Mouse (Mus musculus): ENCODE measurements around the gene Tmem161a. TPM values are rescaled to one million over a fixed set of nuclear protein-coding genes. Genes with fewer than 3 reads are reported as not detected.

Gene Tmem161a
- polyA plus RNA-seq, 1 experiment from 2014 or later, result 67.7 TPM

GRCm38 (mm10) chr8:70158069-70158853 is 13.9 kb upstream of the Tmem161a start:
- H3K4me3 ChIP-seq (replicated peaks; ENCODE audit: low read length), result peak overlapping the region; percentile 52
- WGBS, result 13% methylated on average over 38 of the region's 40 CpGs
- ATAC-seq, result peak; percentile 97
- H3K4me1 ChIP-seq (replicated peaks; ENCODE audit: control insufficient read depth, insufficient read depth, low read length), result peaks cover 3% of the 10 kb centered on the region; the same call in 1 of the 2 replicates
- no peaks in the 10 kb centered on the region for H3K36me3 ChIP-seq (ENCODE audit: control insufficient read depth, insufficient read depth)
- no peaks in the 10 kb centered on the region for H3K9me3 ChIP-seq (ENCODE audit: control insufficient read depth, low read length)
- H3K4me2 ChIP-seq (ENCODE audit: low read length), result peak overlapping the region; percentile 59
- peak overlapping the region; percentile 65 for H3K9ac ChIP-seq (replicated peaks; ENCODE audit: low read depth, low read length)
- no peaks in the 10 kb centered on the region for H3K27me3 ChIP-seq (replicated peaks; ENCODE audit: control insufficient read depth, insufficient read depth, low read length)
- H3K27ac ChIP-seq (ENCODE audit: low read length), result no peak overlapping the region

DNA sequence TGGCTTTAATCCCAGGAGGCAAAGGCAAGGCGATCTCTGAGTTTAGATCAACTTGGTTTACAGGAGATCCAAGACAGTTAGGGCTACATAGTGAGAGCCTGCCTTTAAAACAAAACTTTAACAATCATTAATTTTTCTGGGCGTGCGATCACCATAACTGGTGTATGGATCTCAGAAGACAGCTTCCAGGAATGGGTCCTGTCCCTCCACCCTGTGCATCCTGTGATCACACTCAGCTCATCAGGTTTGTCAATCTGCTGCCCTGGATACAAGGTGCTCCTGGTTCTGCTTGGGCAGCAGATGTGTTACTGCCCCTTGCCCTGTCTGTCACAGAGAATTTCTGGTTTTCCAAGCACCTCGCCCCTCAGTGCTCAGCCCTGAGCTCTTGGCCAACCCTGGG is 12.9 kb upstream of the Tmem161a start:
- peaks cover 3% of the 10 kb centered on the region; the same call in 1 of the 2 replicates for H3K4me1 ChIP-seq (replicated peaks; ENCODE audit: control insufficient read depth, insufficient read depth, low read length)
- 85% methylated on average over 4 of the region's 4 CpGs for WGBS
- no peaks in the 10 kb centered on the region for H3K9me3 ChIP-seq (ENCODE audit: control insufficient read depth, low read length)
- no peaks in the 10 kb centered on the region for H3K36me3 ChIP-seq (ENCODE audit: control insufficient read depth, insufficient read depth)
- no peak overlapping the region for H3K4me2 ChIP-seq (ENCODE audit: low read length)
- H3K9ac ChIP-seq (replicated peaks; ENCODE audit: low read depth, low read length), result no peak overlapping the region
- no peak overlapping the region for H3K4me3 ChIP-seq (replicated peaks; ENCODE audit: low read length)
- no peak for ATAC-seq
- H3K27ac ChIP-seq (ENCODE audit: low read length), result no peak overlapping the region
- H3K27me3 ChIP-seq (replicated peaks; ENCODE audit: control insufficient read depth, insufficient read depth, low read length), result no peaks in the 10 kb centered on the region

- Histone ChIP-seq H3K36me3 (ENCODE audit: control insufficient read depth, insufficient read depth) (no peaks in the 10 kb centered on the region), H3K27me3 (replicated peaks; ENCODE audit: control insufficient read depth, insufficient read depth, low read length) (no peaks in the 10 kb centered on the region), H3K4me3 (replicated peaks; ENCODE audit: low read length) (no peak overlapping the region), H3K4me1 (replicated peaks; ENCODE audit: control insufficient read depth, insufficient read depth, low read length) (peaks cover 3% of the 10 kb centered on the region; the same call in 1 of the 2 replicates), H3K9ac (replicated peaks; ENCODE audit: low read depth, low read length) (no peak overlapping the region), H3K9me3 (ENCODE audit: control insufficient read depth, low read length) (no peaks in the 10 kb centered on the region), H3K27ac (ENCODE audit: low read length) (no peak overlapping the region), H3K4me2 (ENCODE audit: low read length) (no peak overlapping the region)
- 69% methylated on average over 13 of the region's 13 CpGs for WGBS
- ATAC-seq, result no peak
Measured at GRCm38 (mm10) chr8:70160015-70160414, 12.1 kb upstream of the Tmem161a start.

GRCm38 (mm10) chr8:70163316-70163715 is 8.8 kb upstream of the Tmem161a start:
- peaks cover 9% of the 10 kb centered on the region for H3K4me1 ChIP-seq (replicated peaks; ENCODE audit: control insufficient read depth, insufficient read depth, low read length)
- H3K9me3 ChIP-seq (ENCODE audit: control insufficient read depth, low read length), result no peaks in the 10 kb centered on the region
- ATAC-seq, result no peak
- no peak overlapping the region for H3K4me3 ChIP-seq (replicated peaks; ENCODE audit: low read length)
- no peak overlapping the region for H3K9ac ChIP-seq (replicated peaks; ENCODE audit: low read depth, low read length)
- no peak overlapping the region for H3K4me2 ChIP-seq (ENCODE audit: low read length)
- no peak overlapping the region for H3K27ac ChIP-seq (ENCODE audit: low read length)
- no peaks in the 10 kb centered on the region for H3K36me3 ChIP-seq (ENCODE audit: control insufficient read depth, insufficient read depth)
- 79% methylated on average over 3 of the region's 3 CpGs for WGBS
- H3K27me3 ChIP-seq (replicated peaks; ENCODE audit: control insufficient read depth, insufficient read depth, low read length), result no peaks in the 10 kb centered on the region

GRCm38 (mm10) chr8:70166504-70167110 is 5.5 kb upstream of the Tmem161a start:
- 2% methylated on average over 21 of the region's 21 CpGs for WGBS
- peak overlapping the region; percentile 47 for H3K4me2 ChIP-seq (ENCODE audit: low read length)
- H3K4me1 ChIP-seq (replicated peaks; ENCODE audit: control insufficient read depth, insufficient read depth, low read length), result peaks cover 9% of the 10 kb centered on the region
- H3K36me3 ChIP-seq (ENCODE audit: control insufficient read depth, insufficient read depth), result no peaks in the 10 kb centered on the region
- no peak overlapping the region for H3K27ac ChIP-seq (ENCODE audit: low read length)
- no peaks in the 10 kb centered on the region for H3K27me3 ChIP-seq (replicated peaks; ENCODE audit: control insufficient read depth, insufficient read depth, low read length)
- no peaks in the 10 kb centered on the region for H3K9me3 ChIP-seq (ENCODE audit: control insufficient read depth, low read length)
- ATAC-seq, result peak; percentile 82
- peak overlapping the region; percentile 50 for H3K9ac ChIP-seq (replicated peaks; ENCODE audit: low read depth, low read length)
- peak overlapping the region; percentile 16 for H3K4me3 ChIP-seq (replicated peaks; ENCODE audit: low read length)

DNA sequence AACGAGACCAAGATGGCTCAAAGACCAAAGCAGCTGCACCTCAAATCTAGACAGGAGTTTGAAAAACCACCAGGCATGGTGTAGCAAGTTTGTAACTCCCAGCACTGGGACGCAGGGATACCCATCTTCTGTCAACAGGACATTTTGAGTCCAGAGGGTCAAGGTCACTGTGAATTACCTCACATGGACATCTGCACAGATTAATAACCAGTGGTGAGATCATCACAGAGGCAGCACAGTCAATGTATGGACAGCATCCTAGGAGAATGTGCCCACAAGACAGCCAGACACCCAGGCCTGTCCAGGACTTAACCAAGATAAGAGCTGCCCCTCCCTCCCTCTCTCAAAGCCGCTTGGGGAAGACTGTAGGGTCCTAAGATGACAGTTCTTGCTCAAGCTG is 2.0 kb upstream of the Tmem161a start:
- H3K27me3 ChIP-seq (replicated peaks; ENCODE audit: control insufficient read depth, insufficient read depth, low read length), result no peaks in the 10 kb centered on the region
- H3K9ac ChIP-seq (replicated peaks; ENCODE audit: low read depth, low read length), result no peak overlapping the region
- no peak for ATAC-seq
- no peaks in the 10 kb centered on the region for H3K36me3 ChIP-seq (ENCODE audit: control insufficient read depth, insufficient read depth)
- no peak overlapping the region for H3K4me3 ChIP-seq (replicated peaks; ENCODE audit: low read length)
- H3K4me2 ChIP-seq (ENCODE audit: low read length), result no peak overlapping the region
- 87% methylated on average over 3 of the region's 3 CpGs for WGBS
- no peaks in the 10 kb centered on the region for H3K9me3 ChIP-seq (ENCODE audit: control insufficient read depth, low read length)
- H3K4me1 ChIP-seq (replicated peaks; ENCODE audit: control insufficient read depth, insufficient read depth, low read length), result peaks cover 30% of the 10 kb centered on the region
- H3K27ac ChIP-seq (ENCODE audit: low read length), result no peak overlapping the region

DNA sequence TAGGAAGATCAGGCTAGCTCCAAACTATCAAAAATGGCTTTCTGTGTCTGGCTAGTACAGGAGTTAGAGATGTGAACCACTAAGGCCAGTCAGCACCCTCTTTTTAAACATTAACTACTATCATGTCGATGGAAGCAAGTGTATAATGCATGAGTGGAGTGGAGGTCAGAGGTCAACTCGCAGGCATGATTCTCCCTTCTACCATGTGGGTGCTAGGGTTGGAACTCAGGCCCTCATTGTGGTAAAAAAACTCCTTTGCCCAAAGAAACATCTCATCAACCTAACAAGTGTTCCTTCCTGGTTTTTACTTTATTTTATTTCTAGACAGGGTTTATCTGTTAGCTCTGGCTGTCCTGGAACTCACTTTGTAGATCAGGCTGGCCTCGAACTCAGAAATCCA is 1.4 kb upstream of the Tmem161a start:
- no peaks in the 10 kb centered on the region for H3K9me3 ChIP-seq (ENCODE audit: control insufficient read depth, low read length)

DNA sequence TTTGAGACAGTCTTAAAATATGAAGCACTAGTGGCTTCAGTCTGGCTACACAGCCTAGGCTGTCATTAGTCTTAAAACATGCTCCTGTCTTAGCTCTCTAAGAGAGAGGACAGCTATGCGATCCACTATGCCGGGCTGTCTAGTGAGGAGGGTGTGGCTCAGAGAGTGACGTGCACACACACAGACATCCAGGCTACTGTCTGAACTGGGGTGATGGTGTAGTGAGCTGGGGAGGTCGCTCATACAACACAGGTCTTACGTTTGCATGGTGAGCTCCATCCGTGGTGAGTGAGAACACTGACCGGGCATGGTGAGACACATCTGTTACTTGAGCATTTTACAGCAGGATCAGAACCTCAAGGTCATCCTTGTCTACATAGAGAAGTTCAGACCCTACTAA is 916 bp upstream of the Tmem161a start:
- Histone ChIP-seq H3K27me3 (replicated peaks; ENCODE audit: control insufficient read depth, insufficient read depth, low read length) (no peaks in the 10 kb centered on the region), H3K36me3 (ENCODE audit: control insufficient read depth, insufficient read depth) (no peaks in the 10 kb centered on the region), H3K4me3 (replicated peaks; ENCODE audit: low read length) (no peak overlapping the region), H3K4me2 (ENCODE audit: low read length) (no peak overlapping the region), H3K4me1 (replicated peaks; ENCODE audit: control insufficient read depth, insufficient read depth, low read length) (peaks cover 30% of the 10 kb centered on the region), H3K9ac (replicated peaks; ENCODE audit: low read depth, low read length) (no peak overlapping the region), H3K9me3 (ENCODE audit: control insufficient read depth, low read length) (no peaks in the 10 kb centered on the region), H3K27ac (ENCODE audit: low read length) (no peak overlapping the region)
- 90% methylated on average over 7 of the region's 7 CpGs for WGBS
- no peak for ATAC-seq

More for the DNA sequence above, 1.4 kb upstream of the Tmem161a start:
- H3K27ac ChIP-seq (ENCODE audit: low read length), result no peak overlapping the region
- ATAC-seq, result no peak
- H3K4me2 ChIP-seq (ENCODE audit: low read length), result no peak overlapping the region
- H3K27me3 ChIP-seq (replicated peaks; ENCODE audit: control insufficient read depth, insufficient read depth, low read length), result no peaks in the 10 kb centered on the region
- H3K4me3 ChIP-seq (replicated peaks; ENCODE audit: low read length), result no peak overlapping the region
- H3K9ac ChIP-seq (replicated peaks; ENCODE audit: low read depth, low read length), result no peak overlapping the region
- no peaks in the 10 kb centered on the region for H3K36me3 ChIP-seq (ENCODE audit: control insufficient read depth, insufficient read depth)
- WGBS, result 82% methylated on average over 3 of the region's 3 CpGs
- peaks cover 30% of the 10 kb centered on the region for H3K4me1 ChIP-seq (replicated peaks; ENCODE audit: control insufficient read depth, insufficient read depth, low read length)

DNA sequence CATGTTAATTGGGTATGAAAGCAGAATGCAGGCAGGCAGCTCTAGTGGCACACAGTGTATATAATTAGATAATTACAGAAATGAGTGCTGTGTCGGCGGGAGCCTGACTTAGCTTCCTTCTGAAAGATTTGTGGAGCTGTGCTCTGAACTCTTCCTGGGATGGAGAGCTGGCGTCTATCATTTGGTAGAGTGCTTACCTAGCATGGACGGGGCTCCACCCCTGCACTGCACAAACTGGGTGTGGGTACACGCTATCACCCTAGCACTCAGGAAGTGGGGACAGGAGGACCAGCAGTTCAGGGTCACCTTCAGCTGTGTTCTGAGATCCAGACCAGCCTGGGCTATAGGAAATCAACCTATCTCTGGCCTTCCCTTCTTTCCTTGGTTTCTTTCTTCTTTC is 1.2 kb downstream of the Tmem161a start:
- H3K9me3 ChIP-seq (ENCODE audit: control insufficient read depth, low read length), result no peaks in the 10 kb centered on the region
- H3K4me1 ChIP-seq (replicated peaks; ENCODE audit: control insufficient read depth, insufficient read depth, low read length), result peaks cover 24% of the 10 kb centered on the region
- no peaks in the 10 kb centered on the region for H3K27me3 ChIP-seq (replicated peaks; ENCODE audit: control insufficient read depth, insufficient read depth, low read length)
- no peaks in the 10 kb centered on the region; the same call in 1 of the 2 replicates for H3K36me3 ChIP-seq (ENCODE audit: control insufficient read depth, insufficient read depth)
- no peak overlapping the region for H3K4me2 ChIP-seq (ENCODE audit: low read length)
- H3K27ac ChIP-seq (ENCODE audit: low read length), result no peak overlapping the region
- no peak for ATAC-seq
- H3K4me3 ChIP-seq (replicated peaks; ENCODE audit: low read length), result no peak overlapping the region
- WGBS, result 75% methylated on average over 5 of the region's 5 CpGs
- H3K9ac ChIP-seq (replicated peaks; ENCODE audit: low read depth, low read length), result no peak overlapping the region

Data from forebrain, embryonic 16.5 days (tissue).